Mouse (Mus musculus) Patski (cell line): ENCODE results near the gene Gm15517. TPM values are rescaled to one million over a fixed set of nuclear protein-coding genes. Genes with fewer than 3 reads are reported as not detected.

Experiments
- ATAC-seq: fragments of 100-300 bp; one replicate; pipeline ENCODE4 v1.8.0; 2021
- CTCF ChIA-PET: fragments of 350-600 bp; sonication (Branson Sonifier 250); formaldehyde crosslinking; loops from one replicate; lab custom pipeline; 2022; ENCODE audit warnings: inconsistent platforms; lab: Charles Lee
- POLR2A ChIA-PET: fragments of 350-600 bp; sonication (Branson Sonifier 250); formaldehyde crosslinking; loops from one replicate; lab custom pipeline; 2022; ENCODE audit warnings: antibody characterized with exemption, inconsistent platforms; lab: Charles Lee
- DNase-seq: peaks from one replicate; pipeline ENCODE4 v3.0.0-alpha.2; 2011; ENCODE audit warnings: low read depth, low spot score
- H3K27me3 ChIP-seq: fragments of 371-371 bp; one replicate; pipeline ENCODE4 v1.5.1; 2021
- CTCF ChIP-seq: fragments of 100-300 bp; IDR thresholded peaks from one replicate; pipeline ENCODE4 v1.5.1; 2021
- in situ Hi-C: fragments of 300-500 bp; cut with MboI; formaldehyde crosslinking; loops from 3 replicates; pipeline ENCODE4 v1.11.1; 2018; ENCODE audit warnings: low pct_unique_long_range_greater_than_20kb, mixed read lengths
- polyA plus RNA-seq: library from polyadenylated mRNA; unstranded; gene quantifications from one replicate; pipeline ENCODE4 v1.2.3, GENCODE M21; 2021

The Gm15517 gene
- polyA plus RNA-seq, 1 experiment from 2014 or later, result not detected

GRCm38 (mm10) chr7:44306516-44307240, 45.4 kb downstream of the Gm15517 start, which contains the start of gene Clec11a:
TSS of gene Clec11a (minus strand) at chr7:44306902.
- in situ Hi-C loops, result loop anchor here (10.0 kb wide), 1 partner anchor 48 kb away; no protein-coding TSS in a partner anchor

GRCm38 (mm10) chr7:44307261-44308020, 46.2 kb downstream of the Gm15517 start:
- in situ Hi-C loops, result loop anchor here (10.0 kb wide), 1 partner anchor 47 kb away; no protein-coding TSS in a partner anchor
- DNase-seq, result no peak
- ATAC-seq, result no peak
- TF ChIP-seq CTCF, result no peak
- H3K27me3 ChIP-seq, result peaks cover 17% of the 10 kb centered on the region
- ChIA-PET POLR2A (no interaction called here), CTCF (interaction anchor here (1.0 kb wide), 1 partner anchor 44 kb away, joined by 4 read pairs; no protein-coding TSS in a partner anchor)

More at GRCm38 (mm10) chr7:44306516-44307240, 45.4 kb downstream of the Gm15517 start, which contains the start of gene Clec11a:
- CTCF ChIA-PET, result no interaction called here
- POLR2A ChIA-PET, result no interaction called here
- peaks cover 16% of the 10 kb centered on the region for H3K27me3 ChIP-seq
- TF ChIP-seq CTCF, result no peak
- DNase-seq (no peak), ATAC-seq (no peak)

- ChIA-PET POLR2A (interaction anchor here (0.6 kb wide), 1 partner anchor 41 kb away, joined by 4 read pairs; no protein-coding TSS in a partner anchor), CTCF (interaction anchor here (0.7 to 1.2 kb wide), 3 partner anchors 9 to 42 kb away, joined by 3 read pairs; no protein-coding TSS in a partner anchor)
- in situ Hi-C loops, result loop anchor here (10.0 kb wide), 1 partner anchor 45 kb away; no protein-coding TSS in a partner anchor
- TF ChIP-seq CTCF, result no peak
- ATAC-seq (no peak), DNase-seq (no peak)
- peaks cover 24% of the 10 kb centered on the region for H3K27me3 ChIP-seq
Measured at GRCm38 (mm10) chr7:44309475-44310284, 48.4 kb downstream of the Gm15517 start, which contains the start of gene Shank1. TSS of gene Shank1 (plus strand) at chr7:44310253.

GRCm38 (mm10) chr7:44310285-44310877, 49.1 kb downstream of the Gm15517 start:
- H3K27me3 ChIP-seq, result peaks cover 24% of the 10 kb centered on the region
- ATAC-seq, result no peak

GRCm38 (mm10) chr7:44310878-44311712, 49.8 kb downstream of the Gm15517 start:
- POLR2A ChIA-PET, result no interaction called here
- no peak for TF ChIP-seq CTCF
- in situ Hi-C loops, result no loop called here
- CTCF ChIA-PET, result interaction anchor here (1.2 kb wide), 1 partner anchor 48 kb away, joined by 4 read pairs; no protein-coding TSS in a partner anchor
- DNase-seq (no peak), ATAC-seq (no peak)
- peaks cover 20% of the 10 kb centered on the region for H3K27me3 ChIP-seq

More at GRCm38 (mm10) chr7:44310285-44310877, 49.1 kb downstream of the Gm15517 start:
- no peak for DNase-seq
- CTCF ChIA-PET, result no interaction called here
- no peak for TF ChIP-seq CTCF
- POLR2A ChIA-PET, result interaction anchor here (0.6 kb wide), 1 partner anchor 41 kb away, joined by 4 read pairs; no protein-coding TSS in a partner anchor
- in situ Hi-C loops, result no loop called here

Other genes with a start within 250 kb of the Gm15517 start
- not detected for gene Klk1b26, start 249.3 kb upstream of the Gm15517 start, polyA plus RNA-seq
- not detected for gene Klk1b27, start 209.2 kb upstream of the Gm15517 start, polyA plus RNA-seq
- gene Klk1b21, start 159.1 kb upstream of the Gm15517 start, polyA plus RNA-seq, result not detected
- not detected for gene Klk1b22, start 148.8 kb upstream of the Gm15517 start, polyA plus RNA-seq
- gene Klk1b16, start 124.7 kb upstream of the Gm15517 start, polyA plus RNA-seq, result not detected
- gene Klk1b24, start 73.2 kb upstream of the Gm15517 start, polyA plus RNA-seq, result not detected
- not detected for gene Klk1b3, start 63.3 kb upstream of the Gm15517 start, polyA plus RNA-seq
- gene Klk1b4, start 54.0 kb upstream of the Gm15517 start, polyA plus RNA-seq, result not detected
- gene Klk1b5, start 45.5 kb upstream of the Gm15517 start, polyA plus RNA-seq, result not detected
- not detected for gene Klk1, start 36.1 kb upstream of the Gm15517 start, polyA plus RNA-seq
- gene Gm36864, start 25.3 kb upstream of the Gm15517 start, polyA plus RNA-seq, result not detected
- 0.23 TPM for gene 1700028J19Rik, start 14.8 kb upstream of the Gm15517 start, polyA plus RNA-seq
- 32.3 TPM for gene 2410002F23Rik, start 14.7 kb upstream of the Gm15517 start, polyA plus RNA-seq
- gene Acp4, start 4.1 kb upstream of the Gm15517 start, polyA plus RNA-seq, result not detected
- gene Clec11a, start 45.5 kb downstream of the Gm15517 start, polyA plus RNA-seq, result 0.68 TPM
- 1.9 TPM for gene Shank1, start 48.8 kb downstream of the Gm15517 start, polyA plus RNA-seq
- gene Syt3, start 122.7 kb downstream of the Gm15517 start, polyA plus RNA-seq, result 6.4 TPM
- gene 1700008O03Rik, start 124.4 kb downstream of the Gm15517 start, polyA plus RNA-seq, result 0.98 TPM
- gene Lrrc4b, start 167.6 kb downstream of the Gm15517 start, polyA plus RNA-seq, result 0.03 TPM
- not detected for gene Aspdh, start 203.9 kb downstream of the Gm15517 start, polyA plus RNA-seq
- gene Josd2, start 206.5 kb downstream of the Gm15517 start, polyA plus RNA-seq, result 70.4 TPM
- 249 TPM for gene Emc10, start 235.1 kb downstream of the Gm15517 start, polyA plus RNA-seq
- 6.9 TPM for gene Fam71e1, start 235.1 kb downstream of the Gm15517 start, polyA plus RNA-seq